Mouse (Mus musculus) limb, embryonic 12.5 days (tissue): ENCODE data around the gene Ywhab. TPM values are rescaled to one million over a fixed set of nuclear protein-coding genes. Genes with fewer than 3 reads are reported as not detected.

Experiments used
- ATAC-seq: fragments of 200-750 bp; cut with Nextera tagmentation; 2 replicates; pipeline ENCODE4 v1.8.0; 2017; ENCODE audit warnings: low read depth, moderate TSS enrichment; ENCODE audit not compliant: insufficient number of reproducible peaks, insufficient read depth, low FRiP score, low TSS enrichment
- H3K27ac ChIP-seq: fragments of 300-500 bp; sonication (generic); 2 replicates; pipeline ENCODE4 v1.5.1; 2016; ENCODE audit warnings: mild to moderate bottlenecking, moderate library complexity
- H3K27me3 ChIP-seq: fragments of 300-500 bp; sonication (generic); 2 replicates; pipeline ENCODE4 v1.6.1; 2016; ENCODE audit warnings: mild to moderate bottlenecking, moderate library complexity
- H3K36me3 ChIP-seq: fragments of 300-500 bp; sonication (generic); 2 replicates; pipeline ENCODE4 v1.6.1; 2016; ENCODE audit warnings: mild to moderate bottlenecking, moderate library complexity
- H3K4me1 ChIP-seq: fragments of 300-500 bp; sonication (generic); replicated peaks from 2 replicates; pipeline ENCODE4 v1.6.1; 2016
- H3K4me2 ChIP-seq: fragments of 300-500 bp; sonication (generic); 2 replicates; pipeline ENCODE4 v1.6.1; 2016; ENCODE audit warnings: mild to moderate bottlenecking, moderate library complexity
- H3K4me3 ChIP-seq: fragments of 300-500 bp; sonication (generic); replicated peaks from 2 replicates; pipeline ENCODE4 v1.5.1; 2016; ENCODE audit warnings: mild to moderate bottlenecking
- H3K9ac ChIP-seq: fragments of 300-500 bp; sonication (generic); replicated peaks from 2 replicates; pipeline ENCODE4 v1.6.1; 2016; ENCODE audit warnings: mild to moderate bottlenecking, moderate library complexity
- H3K9me3 ChIP-seq: fragments of 300-500 bp; sonication (generic); 2 replicates; pipeline ENCODE4 v1.6.1; 2016; ENCODE audit warnings: mild to moderate bottlenecking, moderate library complexity
- WGBS: fragments of 180-500 bp; shearing (Covaris S2); methylation state at CpG from one replicate; pipeline ENCODE4 v1.1.7; 2016; 5-methylcytosine and 5-hydroxymethylcytosine counted together
- polyA plus RNA-seq: library from polyadenylated mRNA; unstranded; fragments of >200 nt; fragmentation: Nextera tagmentation; extraction: Ambion mirVana; gene quantifications from 2 replicates; pipeline ENCODE4 v1.2.1, GENCODE M21; 2016

Gene Ywhab
- 315 and 333 TPM in 2 replicates for polyA plus RNA-seq

DNA sequence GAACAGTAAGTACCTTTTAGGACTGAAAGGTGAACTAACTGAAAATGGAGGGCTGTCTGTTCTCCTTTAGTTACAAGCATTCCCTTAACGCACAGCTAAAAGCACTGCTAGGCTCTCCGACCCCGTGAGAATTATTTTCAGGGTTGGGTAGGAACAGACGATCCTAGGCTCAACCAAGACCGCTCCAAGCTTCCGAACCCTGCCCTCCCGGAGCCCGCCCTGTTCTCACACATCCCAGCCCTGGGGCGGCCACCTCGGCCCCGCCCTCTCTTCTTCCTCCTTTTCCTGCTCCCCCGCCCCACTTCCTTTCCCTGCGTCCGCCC, at the start of gene Ywhab:
TSS of gene Ywhab (plus strand) at position 307 of the 323 bp plus-strand sequence.
- peak within 1 kb of the TSS; percentile 95 for H3K27ac ChIP-seq
- 2% methylated on average over 12 of the region's 14 CpGs for WGBS

DNA sequence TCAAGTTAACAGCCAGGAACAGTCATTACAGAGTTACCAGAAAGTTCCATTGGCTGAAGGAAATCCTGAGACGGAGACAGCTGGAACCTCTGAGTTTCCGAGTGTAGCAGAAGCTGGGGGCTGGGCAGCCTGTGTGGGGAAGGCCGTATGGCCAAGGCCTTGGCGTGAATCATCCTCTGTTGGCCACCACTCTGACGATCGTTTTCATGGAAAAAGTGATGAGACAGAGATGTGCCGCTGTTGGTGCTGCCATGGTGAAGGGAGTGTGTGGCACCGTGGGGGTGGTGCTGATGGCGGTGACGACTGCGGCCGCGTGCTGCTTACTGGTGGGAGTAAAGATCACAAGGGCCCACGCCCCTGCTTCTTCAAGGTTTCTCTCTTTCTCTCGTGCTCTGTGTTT, 48.5 kb upstream of the Ywhab start:
- no peaks in the 10 kb centered on the region for H3K9me3 ChIP-seq
- peaks cover 62% of the 10 kb centered on the region for H3K27me3 ChIP-seq
- no peaks in the 10 kb centered on the region for H3K36me3 ChIP-seq
- H3K4me1 ChIP-seq, result no peaks in the 10 kb centered on the region
- WGBS, result 78% methylated on average over 15 of the region's 15 CpGs
- no peak overlapping the region for H3K4me2 ChIP-seq
- H3K9ac ChIP-seq, result no peak overlapping the region
- no peak for ATAC-seq
- no peak overlapping the region for H3K4me3 ChIP-seq
- H3K27ac ChIP-seq, result no peak overlapping the region

More for the DNA sequence above, at the start of gene Ywhab:
- no peak for ATAC-seq
- Histone ChIP-seq H3K4me3 (peak within 1 kb of the TSS; percentile 98), H3K9me3 (no peaks in the 10 kb centered on the region), H3K4me2 (peak within 1 kb of the TSS; percentile 86), H3K27me3 (no peaks in the 10 kb centered on the region), H3K4me1 (peaks cover 16% of the 10 kb centered on the region), H3K36me3 (peaks cover 15% of the 10 kb centered on the region), H3K9ac (peak within 1 kb of the TSS; percentile 94)

DNA sequence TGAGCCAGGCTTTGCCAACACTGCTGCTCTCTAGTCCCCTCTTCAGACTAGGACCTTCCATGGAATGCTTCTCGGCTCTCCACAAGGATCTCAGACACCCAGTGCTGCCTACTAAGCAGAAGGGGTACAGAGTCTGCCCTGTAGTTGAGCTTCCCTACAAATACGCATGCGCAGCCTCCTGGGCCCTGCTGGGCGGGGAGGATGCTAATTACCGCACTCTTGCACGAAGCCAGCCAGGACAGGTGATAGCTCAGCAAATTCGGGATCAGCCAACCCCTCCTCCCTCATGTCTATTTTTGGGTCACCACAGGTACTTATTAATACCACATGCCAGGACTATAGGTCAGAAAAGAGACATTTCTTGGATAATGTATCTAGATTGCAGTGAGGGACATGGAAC, 46.8 kb upstream of the Ywhab start:
- H3K36me3 ChIP-seq, result no peaks in the 10 kb centered on the region
- no peaks in the 10 kb centered on the region for H3K4me1 ChIP-seq
- H3K9ac ChIP-seq, result no peak overlapping the region
- no peaks in the 10 kb centered on the region for H3K9me3 ChIP-seq
- ATAC-seq, result no peak
- H3K27ac ChIP-seq, result no peak overlapping the region
- H3K4me2 ChIP-seq, result no peak overlapping the region
- H3K27me3 ChIP-seq, result peaks cover 70% of the 10 kb centered on the region
- WGBS, result 62% methylated on average over 7 of the region's 7 CpGs
- H3K4me3 ChIP-seq, result no peak overlapping the region

DNA sequence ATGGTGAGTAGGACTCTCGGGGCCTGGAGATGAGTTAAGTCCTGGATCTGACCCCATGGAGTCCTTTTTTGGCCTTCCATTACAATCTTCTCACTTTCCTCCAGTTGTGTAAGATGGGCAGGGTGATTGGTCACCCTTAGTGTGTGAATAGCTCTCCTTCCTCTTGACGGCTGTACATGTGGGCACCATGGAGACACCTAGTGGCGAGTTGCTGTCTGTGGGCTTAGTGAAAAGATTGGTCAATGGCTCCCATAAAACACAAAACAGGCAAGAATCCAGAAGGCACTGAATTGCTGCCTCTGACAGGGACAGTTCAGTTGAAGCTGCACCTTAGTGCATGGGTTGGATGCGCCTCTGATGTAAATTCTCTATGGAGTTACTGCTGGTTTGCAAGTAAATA, 43.0 kb upstream of the Ywhab start:
- H3K36me3 ChIP-seq, result no peaks in the 10 kb centered on the region
- peaks cover 58% of the 10 kb centered on the region for H3K27me3 ChIP-seq
- H3K9ac ChIP-seq, result no peak overlapping the region
- WGBS, result 26% methylated on average over 4 of the region's 4 CpGs
- H3K4me2 ChIP-seq, result no peak overlapping the region
- no peak overlapping the region for H3K27ac ChIP-seq
- H3K4me1 ChIP-seq, result peaks cover 12% of the 10 kb centered on the region
- no peaks in the 10 kb centered on the region for H3K9me3 ChIP-seq
- no peak overlapping the region for H3K4me3 ChIP-seq
- no peak for ATAC-seq

DNA sequence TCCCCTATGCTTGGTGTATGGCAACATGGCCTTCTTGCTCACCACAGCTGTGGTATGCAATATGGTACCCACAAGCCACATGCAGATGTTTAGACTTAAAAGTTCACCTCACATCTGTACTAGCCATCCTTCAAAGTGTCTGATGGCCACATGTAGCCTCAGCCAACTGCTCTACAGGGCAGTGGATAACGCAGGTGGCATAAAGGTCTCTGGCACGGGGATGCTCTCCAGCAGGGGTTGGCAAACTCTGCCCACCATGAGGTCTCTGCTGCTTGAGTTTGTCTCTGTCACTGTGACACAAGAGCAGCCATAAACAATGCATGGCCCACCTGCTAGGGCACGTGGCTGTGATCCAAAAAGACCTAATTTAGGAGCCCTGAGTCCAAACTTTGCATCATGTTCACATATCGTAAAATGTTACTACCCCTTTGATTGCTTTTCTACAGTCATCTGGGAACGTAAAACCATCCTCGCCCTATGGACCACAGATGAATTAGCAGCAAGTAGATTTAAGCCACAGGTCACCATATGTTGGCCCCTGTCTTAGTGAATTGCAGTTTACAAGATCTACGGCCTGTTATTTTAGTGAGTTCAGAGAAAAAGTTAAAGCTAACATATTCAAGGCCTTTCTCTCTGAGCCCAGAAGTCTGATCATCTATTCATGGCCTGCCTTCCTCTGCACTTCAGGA, 41.0 kb upstream of the Ywhab start:
- no peak for ATAC-seq
- no peaks in the 10 kb centered on the region for H3K36me3 ChIP-seq
- no peak overlapping the region for H3K27ac ChIP-seq
- H3K4me2 ChIP-seq, result no peak overlapping the region
- 17% methylated on average over 7 of the region's 7 CpGs for WGBS
- 0 out of 2 replicates have a peak, but pooled peaks cover 9% of the 10 kb centered on the region for H3K9me3 ChIP-seq
- no peak overlapping the region for H3K4me3 ChIP-seq
- peaks cover 42% of the 10 kb centered on the region for H3K27me3 ChIP-seq
- H3K4me1 ChIP-seq, result peaks cover 12% of the 10 kb centered on the region
- H3K9ac ChIP-seq, result no peak overlapping the region

DNA sequence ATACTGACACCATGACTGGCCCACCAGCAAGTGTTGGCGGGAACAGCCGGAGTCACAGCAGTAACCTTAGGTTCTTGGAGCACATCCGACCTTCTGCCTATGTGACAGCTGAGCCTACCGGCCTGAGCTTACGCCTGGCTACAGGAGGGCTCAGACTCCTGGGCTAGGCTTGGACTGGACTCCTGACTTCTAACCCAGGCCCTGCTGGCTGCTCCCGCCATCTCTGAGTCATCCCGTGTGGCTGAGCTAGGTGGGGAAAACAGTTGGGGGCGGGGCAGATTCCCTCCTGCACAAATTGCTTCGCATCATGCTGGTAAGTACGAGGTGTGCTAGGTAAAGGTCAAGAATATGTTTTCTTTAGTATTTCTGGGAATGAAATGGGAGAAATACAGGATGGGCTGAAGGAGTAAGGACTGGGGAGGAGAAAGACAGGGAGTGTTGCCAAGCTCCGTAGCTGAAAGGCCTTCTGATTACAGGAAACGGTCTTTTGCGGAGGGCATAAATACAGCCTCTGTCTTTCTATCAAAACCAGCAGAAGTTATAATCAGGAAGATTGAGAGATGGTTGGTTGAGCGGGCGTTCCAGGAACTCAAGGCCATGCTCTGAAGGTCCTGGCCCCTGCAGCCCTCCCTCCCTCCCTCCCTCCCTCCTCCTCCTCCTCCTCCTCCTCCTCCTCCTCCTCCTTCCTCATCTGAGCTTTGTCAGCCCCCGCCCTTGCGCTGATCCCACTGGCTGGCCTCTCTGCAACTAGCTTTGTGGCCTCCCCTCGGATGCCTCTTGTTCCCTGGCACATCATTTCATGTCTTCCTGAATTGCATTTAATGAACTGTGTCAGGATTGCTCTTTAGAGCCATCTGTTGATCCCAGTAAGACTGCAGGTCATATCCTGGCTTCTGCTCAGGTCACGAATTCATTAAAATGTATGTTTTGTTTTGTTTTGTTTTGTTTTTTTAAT, 29.9 kb upstream of the Ywhab start:
- WGBS, result 71% methylated on average over 18 of the region's 19 CpGs
- no peaks in the 10 kb centered on the region for H3K9me3 ChIP-seq
- peaks cover 13% of the 10 kb centered on the region for H3K27me3 ChIP-seq
- H3K27ac ChIP-seq, result no peak overlapping the region
- no peak overlapping the region for H3K4me2 ChIP-seq
- H3K36me3 ChIP-seq, result no peaks in the 10 kb centered on the region
- no peaks in the 10 kb centered on the region for H3K4me1 ChIP-seq
- H3K4me3 ChIP-seq, result no peak overlapping the region
- H3K9ac ChIP-seq, result no peak overlapping the region
- ATAC-seq, result no peak

DNA sequence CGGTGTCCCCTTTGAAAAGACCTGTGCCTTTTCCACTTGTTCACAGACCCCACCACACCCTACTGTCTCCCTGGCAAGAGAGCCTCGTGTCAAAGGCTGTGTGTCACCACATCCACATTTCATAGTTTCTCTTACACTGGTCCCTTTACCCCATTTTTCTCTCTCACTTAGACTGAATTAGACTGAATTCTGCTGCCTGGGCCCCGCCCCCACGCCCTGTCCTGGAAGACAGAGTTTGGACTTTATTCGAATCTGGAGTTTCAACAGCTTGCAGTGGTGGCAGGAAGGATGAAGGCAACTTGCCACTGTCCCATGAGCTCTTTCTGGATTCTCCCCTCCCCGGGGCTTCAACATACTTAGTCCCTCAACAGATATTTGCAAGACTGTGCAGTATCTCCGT, 29.1 kb upstream of the Ywhab start:
- H3K4me2 ChIP-seq, result no peak overlapping the region
- H3K4me1 ChIP-seq, result no peaks in the 10 kb centered on the region
- no peak for ATAC-seq
- WGBS, result 70% methylated on average over 7 of the region's 7 CpGs
- H3K9ac ChIP-seq, result no peak overlapping the region
- no peaks in the 10 kb centered on the region for H3K36me3 ChIP-seq
- no peaks in the 10 kb centered on the region for H3K9me3 ChIP-seq
- peaks cover 13% of the 10 kb centered on the region for H3K27me3 ChIP-seq
- no peak overlapping the region for H3K4me3 ChIP-seq
- H3K27ac ChIP-seq, result no peak overlapping the region

DNA sequence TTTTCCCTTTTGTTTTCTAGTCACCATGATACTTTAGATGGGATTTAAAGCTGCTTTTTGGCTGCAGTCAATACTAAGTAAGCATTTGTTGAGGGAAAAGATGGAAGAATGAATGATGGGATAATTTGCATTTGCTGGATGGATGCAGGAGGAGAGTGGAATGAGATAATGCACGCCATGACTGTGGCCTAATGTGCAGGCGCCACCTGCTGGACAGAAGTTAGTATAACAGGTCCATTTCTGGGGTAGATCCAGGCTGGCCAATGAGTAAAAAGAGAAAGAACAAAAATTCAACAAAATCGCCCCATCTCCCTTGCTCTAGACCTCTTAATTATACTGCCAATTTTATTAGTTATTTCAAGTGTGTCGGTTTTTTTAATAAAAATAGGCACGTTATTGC, 26.2 kb upstream of the Ywhab start:
- 2% methylated on average over 5 of the region's 5 CpGs for WGBS
- Histone ChIP-seq H3K27me3 (peaks cover 13% of the 10 kb centered on the region), H3K4me2 (no peak overlapping the region), H3K4me1 (no peaks in the 10 kb centered on the region), H3K36me3 (no peaks in the 10 kb centered on the region), H3K4me3 (no peak overlapping the region), H3K9me3 (no peaks in the 10 kb centered on the region), H3K9ac (no peak overlapping the region), H3K27ac (no peak overlapping the region)
- no peak for ATAC-seq

DNA sequence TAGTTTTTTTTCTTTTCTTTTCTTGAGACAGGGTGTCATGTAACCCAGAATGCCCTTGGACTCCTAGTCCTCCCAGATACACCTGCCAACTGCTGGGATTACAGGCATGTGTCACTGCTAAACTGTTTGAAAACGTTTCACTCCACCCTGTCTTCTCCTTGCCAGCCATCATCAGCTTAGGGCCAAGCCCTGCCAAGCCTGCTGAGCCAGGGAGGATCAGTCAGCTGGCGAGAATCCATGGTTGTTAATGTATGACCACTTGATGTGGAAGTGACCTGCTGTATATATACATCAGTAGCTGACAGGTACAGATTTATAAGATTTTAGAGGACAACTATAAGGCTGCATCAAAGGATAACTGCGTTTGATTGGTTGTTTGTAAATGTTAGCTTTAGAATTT, 24.4 kb upstream of the Ywhab start:
- 61% methylated on average over 3 of the region's 3 CpGs for WGBS

DNA sequence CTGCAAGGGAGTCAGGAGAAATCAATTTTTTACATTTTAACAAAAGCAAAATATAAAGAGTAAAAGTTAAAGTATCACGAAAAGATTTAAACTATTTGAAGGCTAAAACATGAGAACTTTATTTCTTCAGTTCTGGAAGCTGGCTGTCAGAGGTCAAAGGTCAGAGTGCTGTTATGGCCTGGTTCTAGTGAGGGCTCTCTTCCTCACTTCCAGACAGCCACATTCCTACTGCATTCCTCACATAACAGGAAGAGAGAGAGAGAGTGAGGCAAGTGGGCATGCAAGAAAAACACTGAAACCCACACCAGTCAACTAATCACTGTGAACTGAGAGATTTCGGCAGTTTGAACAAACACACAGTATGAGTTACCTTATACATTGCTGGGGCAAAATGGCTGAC, 20.7 kb upstream of the Ywhab start:
- no peaks in the 10 kb centered on the region for H3K4me1 ChIP-seq
- ATAC-seq, result no peak
- no peak overlapping the region for H3K4me3 ChIP-seq
- no peak overlapping the region for H3K9ac ChIP-seq
- no peaks in the 10 kb centered on the region for H3K36me3 ChIP-seq
- 0 out of 2 replicates have a peak, but pooled peaks cover 4% of the 10 kb centered on the region for H3K27me3 ChIP-seq
- H3K27ac ChIP-seq, result no peak overlapping the region
- 79% methylated on average over 2 of the region's 2 CpGs for WGBS
- H3K9me3 ChIP-seq, result peaks cover 4% of the 10 kb centered on the region
- no peak overlapping the region for H3K4me2 ChIP-seq

More for the DNA sequence above, 24.4 kb upstream of the Ywhab start:
- no peak for ATAC-seq
- Histone ChIP-seq H3K4me3 (no peak overlapping the region), H3K9me3 (no peaks in the 10 kb centered on the region), H3K27ac (no peak overlapping the region), H3K9ac (no peak overlapping the region), H3K27me3 (peaks cover 13% of the 10 kb centered on the region), H3K36me3 (no peaks in the 10 kb centered on the region), H3K4me1 (no peaks in the 10 kb centered on the region), H3K4me2 (no peak overlapping the region)

DNA sequence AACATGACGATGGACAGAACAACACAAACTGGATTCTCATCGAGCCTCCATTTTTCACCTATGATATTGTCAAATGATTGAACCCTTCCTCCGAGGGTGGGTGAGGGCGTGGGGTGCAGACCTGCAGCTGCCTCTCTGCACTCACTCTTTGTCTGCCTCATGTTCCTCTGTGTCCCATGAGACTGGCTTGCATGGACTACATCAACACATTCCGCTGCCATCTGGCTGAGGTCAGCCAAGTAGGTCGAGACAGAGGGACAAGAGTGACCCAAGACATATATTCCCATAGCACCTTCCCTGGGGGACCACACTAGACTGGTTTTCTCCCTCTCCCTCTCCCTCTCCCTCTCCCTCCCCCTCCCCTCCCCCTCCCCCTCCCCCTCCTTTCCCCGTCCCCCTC, 18.3 kb upstream of the Ywhab start:
- Histone ChIP-seq H3K27me3 (no peaks in the 10 kb centered on the region), H3K27ac (no peak overlapping the region), H3K9ac (no peak overlapping the region), H3K4me3 (no peak overlapping the region), H3K4me1 (no peaks in the 10 kb centered on the region), H3K36me3 (no peaks in the 10 kb centered on the region), H3K9me3 (peaks cover 4% of the 10 kb centered on the region), H3K4me2 (no peak overlapping the region)
- no peak for ATAC-seq
- WGBS, result 89% methylated on average over 6 of the region's 7 CpGs
